Mouse (Mus musculus): Measurements from ENCODE around the gene Cabp1.
"Not testable (repeated sequence)": the region's sequence is repeated elsewhere in the genome, so short reads cannot be mapped to it uniquely, and the experiment has no call there.

Cabp1 gene

GRCm38 (mm10) chr5:115152132-115152956 lies 41.8 kb downstream of the Cabp1 start:
- in situ Hi-C loops (cut with MboI, MseI) = no loop called here

GRCm38 (mm10) chr5:115151457-115151856 lies 42.7 kb downstream of the Cabp1 start:
- in situ Hi-C loops (cut with MboI, MseI) = no loop called here

GRCm38 (mm10) chr5:115150991-115151390 lies 43.2 kb downstream of the Cabp1 start:
- in situ Hi-C loops (cut with MboI, MseI) = no loop called here

GRCm38 (mm10) chr5:115149675-115150459 lies 44.3 kb downstream of the Cabp1 start:
- in situ Hi-C loops (cut with MboI, MseI) = no loop called here

GRCm38 (mm10) chr5:115148872-115149271 lies 45.3 kb downstream of the Cabp1 start:
- in situ Hi-C loops (cut with MboI, MseI) = not testable (repeated sequence)

- in situ Hi-C loops (cut with MboI, MseI) = no loop called here
These were observed 45.8 kb downstream of the Cabp1 start for GRCm38 (mm10) chr5:115148378-115148777.

- in situ Hi-C loops (cut with MboI, MseI) = no loop called here
These were observed 46.8 kb downstream of the Cabp1 start for GRCm38 (mm10) chr5:115147388-115147787.

GRCm38 (mm10) chr5:115146747-115147130 lies 47.4 kb downstream of the Cabp1 start:
- in situ Hi-C loops (cut with MboI, MseI) = no loop called here

GRCm38 (mm10) chr5:115145976-115146746 lies 48.0 kb downstream of the Cabp1 start:
- in situ Hi-C loops (cut with MboI, MseI) = no loop called here

- in situ Hi-C loops (cut with MboI, MseI) = no loop called here
These were observed 48.8 kb downstream of the Cabp1 start for GRCm38 (mm10) chr5:115145253-115145968.

- in situ Hi-C loops (cut with MboI, MseI) = no loop called here
These were observed 49.7 kb downstream of the Cabp1 start for GRCm38 (mm10) chr5:115144471-115144870.

GRCm38 (mm10) chr5:115143552-115143951 lies 50.6 kb downstream of the Cabp1 start:
- in situ Hi-C loops (cut with MboI, MseI) = no loop called here

GRCm38 (mm10) chr5:115142166-115142697 lies 51.9 kb downstream of the Cabp1 start:
- in situ Hi-C loops (cut with MboI, MseI) = no loop called here

- in situ Hi-C loops (cut with MboI, MseI) = no loop called here
These were observed 53.5 kb downstream of the Cabp1 start for GRCm38 (mm10) chr5:115140726-115141125.

- in situ Hi-C loops (cut with MboI, MseI) = no loop called here
These were observed 55.1 kb downstream of the Cabp1 start for GRCm38 (mm10) chr5:115139124-115139523.

- in situ Hi-C loops (cut with MboI, MseI) = no loop called here
These were observed 59.7 kb downstream of the Cabp1 start, which contains the start of gene Unc119b for GRCm38 (mm10) chr5:115134234-115135165. Gene Unc119b, minus strand, starts transcription at chr5:115134975.

- in situ Hi-C loops (cut with MboI, MseI) = no loop called here
These were observed 60.7 kb downstream of the Cabp1 start for GRCm38 (mm10) chr5:115133358-115134066.

- in situ Hi-C loops (cut with MboI, MseI) = no loop called here
These were observed 61.7 kb downstream of the Cabp1 start for GRCm38 (mm10) chr5:115132465-115132864.

- in situ Hi-C loops (cut with MboI, MseI) = loop anchor here (5.0 kb wide), 2 partner anchors 33 to 108 kb away; partner anchors contain the start of gene Pop5
These were observed 64.9 kb downstream of the Cabp1 start for GRCm38 (mm10) chr5:115129328-115129727.

Measured in T-helper 2 cell (primary cell).